In the genomic region with DNA sequence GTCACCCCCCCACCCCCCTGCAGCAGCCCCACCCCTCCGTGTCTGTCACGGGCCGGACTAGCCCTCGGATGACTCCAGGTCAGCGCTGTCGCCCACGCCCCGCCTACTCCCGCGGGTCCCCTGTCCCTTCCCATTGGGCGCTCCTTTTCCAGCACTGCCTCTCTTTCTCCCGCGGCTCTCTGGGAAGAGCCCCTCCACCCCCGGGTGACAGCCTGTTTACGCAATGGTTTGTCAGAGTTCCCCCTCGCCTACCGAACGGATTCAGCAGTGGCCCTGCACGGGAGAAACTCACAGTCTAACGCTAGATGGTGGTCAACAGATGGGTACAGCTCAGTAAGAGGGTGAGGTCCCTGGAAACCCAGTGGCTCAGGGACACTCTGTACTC, we compare ENCODE assay signal across 8 mouse cellular contexts. TPM values are rescaled to one million over a fixed set of nuclear protein-coding genes. Genes with fewer than 3 reads are reported as not detected.
DNase-seq lines count a peak whose midpoint lies in the region; ATAC-seq and TF ChIP-seq lines count a peak whose summit lies in the region.

No protein-coding gene starts in this region.

- H3K4me1 ChIP-seq in thymus, adult 2 months (replicated peaks; ENCODE audit: control insufficient read depth, insufficient read depth, low read length), result peaks cover 11% of the 10 kb centered on the region; the same call in 1 of the 2 replicates
- H3K4me1 ChIP-seq in hindbrain, embryonic 16.5 days (ENCODE audit: control insufficient read depth, insufficient read depth, low read depth, low read length), result peaks cover 10% of the 10 kb centered on the region
- H3K4me1 ChIP-seq in limb, embryonic 15.5 days, result peaks cover 14% of the 10 kb centered on the region
- peaks cover 10% of the 10 kb centered on the region for H3K4me1 ChIP-seq in midbrain, embryonic 15.5 days
- H3K4me1 ChIP-seq in stomach, embryonic 14.5 days (ENCODE audit: control insufficient read depth, insufficient read depth, low read length), result peaks cover 7% of the 10 kb centered on the region; the same call in 1 of the 2 replicates

- H3K4me2 ChIP-seq in hindbrain, embryonic 16.5 days (ENCODE audit: low read length), result peak overlapping the region; percentile 96
- H3K4me2 ChIP-seq in limb, embryonic 15.5 days, result peak overlapping the region; percentile 87
- H3K4me2 ChIP-seq in midbrain, embryonic 15.5 days, result peak overlapping the region; percentile 69
- H3K4me2 ChIP-seq in stomach, embryonic 14.5 days (replicated peaks; ENCODE audit: low read depth, low read length), result peak overlapping the region; percentile 41

- H3K36me3 ChIP-seq in thymus, adult 2 months (ENCODE audit: control insufficient read depth, insufficient read depth, low read length), result no peaks in the 10 kb centered on the region
- no peaks in the 10 kb centered on the region for H3K36me3 ChIP-seq in hindbrain, embryonic 16.5 days (ENCODE audit: control insufficient read depth, insufficient read depth, low read length)
- no peaks in the 10 kb centered on the region for H3K36me3 ChIP-seq in limb, embryonic 15.5 days
- H3K36me3 ChIP-seq in midbrain, embryonic 15.5 days (replicated peaks), result no peaks in the 10 kb centered on the region
- H3K36me3 ChIP-seq in stomach, embryonic 14.5 days (ENCODE audit: control insufficient read depth, insufficient read depth, low read length), result no peaks in the 10 kb centered on the region

- H3K27ac ChIP-seq in thymus, adult 2 months (ENCODE audit: control insufficient read depth, insufficient read depth, low read length), result no peak overlapping the region
- H3K27ac ChIP-seq in hindbrain, embryonic 16.5 days (ENCODE audit: low read depth, low read length), result peak overlapping the region; percentile 63; the same call in 1 of the 2 replicates
- H3K27ac ChIP-seq in limb, embryonic 15.5 days, result peak overlapping the region; percentile 86
- H3K27ac ChIP-seq in midbrain, embryonic 15.5 days, result peak overlapping the region; percentile 71
- peak overlapping the region; percentile 89; the same call in 1 of the 2 replicates for H3K27ac ChIP-seq in stomach, embryonic 14.5 days (ENCODE audit: low read length)

- no peak for TF ChIP-seq CTCF in thymus, adult 2 months (IDR thresholded peaks at IDR 0.05; ENCODE audit: borderline replicate concordance, control insufficient read depth, extremely low read depth, insufficient read depth, low read length, poor library complexity)

- TF ChIP-seq POLR2A in thymus, adult 2 months (IDR thresholded peaks at IDR 0.05; ENCODE audit: control insufficient read depth, extremely low read depth, insufficient read depth, low read length, poor library complexity), result no peak

- peak overlapping the region; percentile 73 for H3K4me3 ChIP-seq in thymus, adult 2 months (ENCODE audit: control insufficient read depth, insufficient read depth, low read length)
- H3K4me3 ChIP-seq in hindbrain, embryonic 16.5 days (ENCODE audit: low read length), result peak overlapping the region; percentile 92
- H3K4me3 ChIP-seq in limb, embryonic 15.5 days, result peak overlapping the region; percentile 89
- peak overlapping the region; percentile 56 for H3K4me3 ChIP-seq in midbrain, embryonic 15.5 days
- H3K4me3 ChIP-seq in stomach, embryonic 14.5 days (ENCODE audit: low read depth, low read length), result peak overlapping the region; percentile 85

- H3K9me3 ChIP-seq in hindbrain, embryonic 16.5 days (ENCODE audit: control insufficient read depth, low read length), result no peaks in the 10 kb centered on the region
- no peaks in the 10 kb centered on the region for H3K9me3 ChIP-seq in limb, embryonic 15.5 days
- H3K9me3 ChIP-seq in midbrain, embryonic 15.5 days, result no peaks in the 10 kb centered on the region
- H3K9me3 ChIP-seq in stomach, embryonic 14.5 days (ENCODE audit: control insufficient read depth, low read depth, low read length), result no peaks in the 10 kb centered on the region

- peak; percentile 85 for ATAC-seq in hindbrain, embryonic 16.5 days
- ATAC-seq in limb, embryonic 15.5 days (ENCODE audit: insufficient number of reproducible peaks, low FRiP score, low TSS enrichment, low read depth), result peak; percentile 81
- peak; percentile 81 for ATAC-seq in midbrain, embryonic 15.5 days (replicated peaks)
- ATAC-seq in stomach, embryonic 14.5 days (ENCODE audit: insufficient number of reproducible peaks, insufficient read depth, low FRiP score, low read depth), result peak; percentile 91

- DNase-seq in thymus, adult 2 months, result no peak
- DNase-seq in thymus, postnatal 4 days, result no peak
- peak; percentile 79 to 87 for DNase-seq in cerebellum, postnatal 14 days
- peak; percentile 67 to 78 for DNase-seq in gastrocnemius, adult 8-10 months (ENCODE audit: low spot score in 2 of 2)

- H3K9ac ChIP-seq in hindbrain, embryonic 16.5 days (ENCODE audit: low read depth, low read length), result peak overlapping the region; percentile 77
- H3K9ac ChIP-seq in limb, embryonic 15.5 days, result peak overlapping the region; percentile 71
- H3K9ac ChIP-seq in midbrain, embryonic 15.5 days, result peak overlapping the region; percentile 53
- peak overlapping the region; percentile 68; the same call in 1 of the 2 replicates for H3K9ac ChIP-seq in stomach, embryonic 14.5 days (replicated peaks; ENCODE audit: low read depth, low read length)

- 2% methylated on average over 20 of the region's 20 CpGs for WGBS in thymus, adult 2 months
- 0% methylated on average over 16 of the region's 20 CpGs for WGBS in hindbrain, embryonic 16.5 days
- WGBS in limb, embryonic 15.5 days, result under 1% methylated on average over 20 of the region's 20 CpGs
- 1% methylated on average over 20 of the region's 20 CpGs for WGBS in midbrain, embryonic 15.5 days
- under 1% methylated on average over 20 of the region's 20 CpGs for WGBS in stomach, embryonic 14.5 days

- H3K27me3 ChIP-seq in thymus, adult 2 months (ENCODE audit: control insufficient read depth, insufficient read depth, low read length), result peaks cover 2% of the 10 kb centered on the region; the same call in 1 of the 2 replicates
- H3K27me3 ChIP-seq in hindbrain, embryonic 16.5 days (replicated peaks; ENCODE audit: control insufficient read depth, insufficient read depth, low read length), result no peaks in the 10 kb centered on the region
- no peaks in the 10 kb centered on the region for H3K27me3 ChIP-seq in limb, embryonic 15.5 days
- H3K27me3 ChIP-seq in midbrain, embryonic 15.5 days (replicated peaks), result no peaks in the 10 kb centered on the region
- no peaks in the 10 kb centered on the region for H3K27me3 ChIP-seq in stomach, embryonic 14.5 days (ENCODE audit: control insufficient read depth, insufficient read depth, low read length)

RNA-seq across cellular contexts. Expression of a gene that starts 0.6 kb away (rescaled TPM):
- 145 and 182 TPM in 2 replicates for polyA plus RNA-seq in thymus, adult 2 months (2012; rRNA removed)
- total RNA-seq in gastrocnemius, adult 8-10 months (2022), result under 1 TPM; 0.17 to 0.65 (median 0.40) TPM
- polyA plus RNA-seq in hindbrain, embryonic 16.5 days (2015; fragmentation: Nextera tagmentation; extraction: Ambion mirVana), result 20.8 and 21.1 TPM in 2 replicates
- 45.6 and 49.5 TPM in 2 replicates for polyA plus RNA-seq in limb, embryonic 15.5 days (2015; fragmentation: Nextera tagmentation; extraction: Ambion mirVana)
- polyA plus RNA-seq in midbrain, embryonic 15.5 days (2015; fragmentation: Nextera tagmentation; extraction: Ambion mirVana), result 22.6 and 23.1 TPM in 2 replicates
- 54.8 and 55.9 TPM in 2 replicates for polyA plus RNA-seq in stomach, embryonic 14.5 days (2014; fragmentation: Nextera tagmentation; extraction: Ambion mirVana)

RNA-seq across cellular contexts. Expression of a gene that starts 4.2 kb away (rescaled TPM):
- 0.19 and 0.27 TPM in 2 replicates for polyA plus RNA-seq in thymus, adult 2 months (2012; rRNA removed)
- not detected for total RNA-seq in gastrocnemius, adult 8-10 months (2022)
- 0.13 TPM in 1 of 2 replicates, not detected in the other for polyA plus RNA-seq in hindbrain, embryonic 16.5 days (2015; fragmentation: Nextera tagmentation; extraction: Ambion mirVana)
- 2.2 and 2.9 TPM in 2 replicates for polyA plus RNA-seq in limb, embryonic 15.5 days (2015; fragmentation: Nextera tagmentation; extraction: Ambion mirVana)
- 0.06 and 0.11 TPM in 2 replicates for polyA plus RNA-seq in midbrain, embryonic 15.5 days (2015; fragmentation: Nextera tagmentation; extraction: Ambion mirVana)
- 0.20 TPM in 1 of 2 replicates, not detected in the other for polyA plus RNA-seq in stomach, embryonic 14.5 days (2014; fragmentation: Nextera tagmentation; extraction: Ambion mirVana)

RNA-seq across cellular contexts. Expression of a gene that starts 13.9 kb away (rescaled TPM):
- 12.4 and 13.2 TPM in 2 replicates for polyA plus RNA-seq in thymus, adult 2 months (2012; rRNA removed)
- 1 to 10 TPM; 1.5 to 2.5 (median 1.9) TPM for total RNA-seq in gastrocnemius, adult 8-10 months (2022)
- polyA plus RNA-seq in hindbrain, embryonic 16.5 days (2015; fragmentation: Nextera tagmentation; extraction: Ambion mirVana), result 81.4 and 84.1 TPM in 2 replicates
- 17.6 and 20.4 TPM in 2 replicates for polyA plus RNA-seq in limb, embryonic 15.5 days (2015; fragmentation: Nextera tagmentation; extraction: Ambion mirVana)
- 70.9 and 72.6 TPM in 2 replicates for polyA plus RNA-seq in midbrain, embryonic 15.5 days (2015; fragmentation: Nextera tagmentation; extraction: Ambion mirVana)
- 24.7 and 25.2 TPM in 2 replicates for polyA plus RNA-seq in stomach, embryonic 14.5 days (2014; fragmentation: Nextera tagmentation; extraction: Ambion mirVana)

RNA-seq across cellular contexts. Expression of a gene that starts 18.9 kb away (rescaled TPM):
- polyA plus RNA-seq in thymus, adult 2 months (2012; rRNA removed), result 2.8 and 3.8 TPM in 2 replicates
- total RNA-seq in gastrocnemius, adult 8-10 months (2022), result not detected
- 1.4 and 1.8 TPM in 2 replicates for polyA plus RNA-seq in hindbrain, embryonic 16.5 days (2015; fragmentation: Nextera tagmentation; extraction: Ambion mirVana)
- polyA plus RNA-seq in limb, embryonic 15.5 days (2015; fragmentation: Nextera tagmentation; extraction: Ambion mirVana), result 50.2 and 50.5 TPM in 2 replicates
- 1.4 and 1.5 TPM in 2 replicates for polyA plus RNA-seq in midbrain, embryonic 15.5 days (2015; fragmentation: Nextera tagmentation; extraction: Ambion mirVana)
- polyA plus RNA-seq in stomach, embryonic 14.5 days (2014; fragmentation: Nextera tagmentation; extraction: Ambion mirVana), result 0.45 and 0.69 TPM in 2 replicates

RNA-seq across cellular contexts. Expression of a gene that starts 42.9 kb away (rescaled TPM):
- polyA plus RNA-seq in thymus, adult 2 months (2012; rRNA removed), result 1.1 and 1.9 TPM in 2 replicates
- under 1 TPM in 1 of 4 experiments, not detected in 3; 0.36 TPM for total RNA-seq in gastrocnemius, adult 8-10 months (2022)
- polyA plus RNA-seq in hindbrain, embryonic 16.5 days (2015; fragmentation: Nextera tagmentation; extraction: Ambion mirVana), result 1.6 and 2.0 TPM in 2 replicates
- 5.1 and 5.8 TPM in 2 replicates for polyA plus RNA-seq in limb, embryonic 15.5 days (2015; fragmentation: Nextera tagmentation; extraction: Ambion mirVana)
- 0.68 and 0.89 TPM in 2 replicates for polyA plus RNA-seq in midbrain, embryonic 15.5 days (2015; fragmentation: Nextera tagmentation; extraction: Ambion mirVana)
- polyA plus RNA-seq in stomach, embryonic 14.5 days (2014; fragmentation: Nextera tagmentation; extraction: Ambion mirVana), result 2.9 and 3.0 TPM in 2 replicates

Comparison
In these comparisons a context has a peak if more than half of its experiments do, and no peak if none do; other contexts are left out.
1. DNase-seq: peak in cerebellum, postnatal 14 days (2 of 2) and gastrocnemius, adult 8-10 months (2 of 2); none in thymus, adult 2 months (single experiment) and thymus, postnatal 4 days (single experiment).
2. H3K4me2 ChIP-seq: peak in every context shown above with its lines; median percentile 96 in hindbrain, embryonic 16.5 days; 87 in limb, embryonic 15.5 days; 69 in midbrain, embryonic 15.5 days; 41 in stomach, embryonic 14.5 days.
3. Peak in every context shown above with its lines, with median percentiles within 50 percentile points of each other: H3K4me3 ChIP-seq, ATAC-seq and H3K9ac ChIP-seq.